Mouse (Mus musculus) activated CD4-positive, CD25-positive, alpha-beta regulatory T cell (primary cell): Measurements from ENCODE around the gene Tex13a. TPM values are rescaled to one million over a fixed set of nuclear protein-coding genes. Genes with fewer than 3 reads are reported as not detected.

ENCODE experiments used
- polyA plus RNA-seq, 2 experiments: library from polyadenylated mRNA; unstranded; fragments of 100-300 nt; shearing (Covaris generic); gene quantifications; one replicate each; pipeline ENCODE4 v1.2.1; 2017

Gene Tex13a
- polyA plus RNA-seq = under 1 TPM in 1 of 2 experiments, not detected in 1; 0.14 TPM

GRCm38 (mm10) chrX:138209480-138209879, at the start of gene Tex13a:
Gene Tex13a, minus strand, starts transcription at chrX:138209580.

